Mouse (Mus musculus) G1E (cell line): ENCODE measurements around the gene Rhoc.

Experiments used
- CTCF ChIP-seq: IDR thresholded peaks from 2 replicates; pipeline ENCODE4 v1.5.1; 2012; ENCODE audit warnings: low read depth, low read length, inconsistent platforms, mixed read lengths
- GATA1 ChIP-seq: IDR thresholded peaks from 2 replicates; pipeline ENCODE4 v1.6.1; 2012; ENCODE audit warnings: borderline replicate concordance, low read length, inconsistent platforms, mixed read lengths
- POLR2AphosphoS5 ChIP-seq: IDR thresholded peaks from 2 replicates; pipeline ENCODE4 v1.6.1; 2012; ENCODE audit warnings: low read depth, low read length, inconsistent platforms; ENCODE audit not compliant: insufficient replicate concordance
- TAL1 ChIP-seq: conservative IDR thresholded peaks from 2 replicates; pipeline ENCODE4 v1.6.1; 2012; ENCODE audit warnings: low read depth, low read length, inconsistent platforms, mixed read lengths

DNA sequence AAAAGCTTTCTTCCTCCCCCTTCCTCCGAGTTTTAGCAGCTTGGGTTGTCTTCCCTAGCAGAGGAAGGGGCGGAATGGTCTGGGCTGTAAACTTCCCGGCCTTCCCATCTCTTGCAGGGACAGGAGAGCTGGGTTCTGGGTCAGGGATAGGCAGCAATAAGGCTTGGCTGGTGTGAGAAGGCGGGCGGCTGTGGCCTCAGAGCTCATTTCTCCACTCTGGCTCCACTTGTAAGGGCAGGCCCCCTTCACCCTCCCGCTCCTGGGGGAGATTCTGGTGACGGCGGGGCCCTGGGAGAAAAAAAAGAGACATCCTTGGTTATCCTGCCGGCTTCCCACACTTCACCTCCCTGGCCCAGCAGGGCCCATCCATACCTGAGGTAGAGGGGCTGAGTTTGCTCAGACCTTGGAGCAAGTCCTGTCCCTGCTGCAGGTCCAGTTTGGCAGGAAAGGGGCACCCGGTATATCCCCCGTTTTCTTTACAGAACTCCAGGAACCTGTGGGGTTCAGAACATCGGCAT lies 6.8 kb downstream of the Rhoc start:
- no peak for TF ChIP-seq GATA1
- no peak for TF ChIP-seq CTCF
- TF ChIP-seq POLR2AphosphoS5, result no peak
- no peak for TF ChIP-seq TAL1
